Mouse (Mus musculus): ENCODE results near the gene Btnl9. TPM values are rescaled to one million over a fixed set of nuclear protein-coding genes. Genes with fewer than 3 reads are reported as not detected.
"Not testable (repeated sequence)": the region's sequence is repeated elsewhere in the genome, so short reads cannot be mapped to it uniquely, and the experiment has no call there.

Btnl9 gene
- polyA plus RNA-seq, 1 experiment from 2014 or later = 0.65 TPM

GRCm38 (mm10) chr11:49189737-49190136, 2.8 kb upstream of the Btnl9 start:
- H3K27me3 ChIP-seq (replicated peaks; ENCODE audit: control insufficient read depth, insufficient read depth, low read length) = no peaks in the 10 kb centered on the region
- 7% methylated on average over 7 of the region's 7 CpGs for WGBS
- 0 out of 2 replicates have a peak, but pooled peaks have one; percentile 50 for ATAC-seq
- H3K36me3 ChIP-seq (ENCODE audit: control insufficient read depth, insufficient read depth, low read length) = no peaks in the 10 kb centered on the region
- H3K4me3 ChIP-seq (ENCODE audit: low read length) = no peak overlapping the region
- no peak overlapping the region for H3K9ac ChIP-seq (ENCODE audit: low read depth, low read length)
- H3K9me3 ChIP-seq (ENCODE audit: control insufficient read depth, low read length) = no peaks in the 10 kb centered on the region
- H3K27ac ChIP-seq (ENCODE audit: low read depth, low read length) = no peak overlapping the region
- no peak overlapping the region for H3K4me2 ChIP-seq (ENCODE audit: low read length)
- no peaks in the 10 kb centered on the region for H3K4me1 ChIP-seq (ENCODE audit: control insufficient read depth, insufficient read depth, low read depth, low read length)

GRCm38 (mm10) chr11:49187701-49188100, 742 bp upstream of the Btnl9 start:
- no peaks in the 10 kb centered on the region for H3K36me3 ChIP-seq (ENCODE audit: control insufficient read depth, insufficient read depth, low read length)
- no peaks in the 10 kb centered on the region for H3K27me3 ChIP-seq (replicated peaks; ENCODE audit: control insufficient read depth, insufficient read depth, low read length)
- H3K27ac ChIP-seq (ENCODE audit: low read depth, low read length) = no peak overlapping the region
- WGBS = 87% methylated on average over 10 of the region's 10 CpGs
- no peaks in the 10 kb centered on the region for H3K4me1 ChIP-seq (ENCODE audit: control insufficient read depth, insufficient read depth, low read depth, low read length)
- H3K9ac ChIP-seq (ENCODE audit: low read depth, low read length) = no peak overlapping the region
- H3K4me2 ChIP-seq (ENCODE audit: low read length) = no peak overlapping the region
- no peak for ATAC-seq
- no peaks in the 10 kb centered on the region for H3K9me3 ChIP-seq (ENCODE audit: control insufficient read depth, low read length)
- no peak overlapping the region for H3K4me3 ChIP-seq (ENCODE audit: low read length)

- WGBS = 81% methylated on average over 6 of the region's 6 CpGs
Observed at GRCm38 (mm10) chr11:49186452-49186851, 507 bp downstream of the Btnl9 start.

GRCm38 (mm10) chr11:49183172-49183571, 3.8 kb downstream of the Btnl9 start:
- Histone ChIP-seq H3K27me3 (replicated peaks; ENCODE audit: control insufficient read depth, insufficient read depth, low read length) (no peaks in the 10 kb centered on the region), H3K9me3 (ENCODE audit: control insufficient read depth, low read length) (no peaks in the 10 kb centered on the region), H3K27ac (ENCODE audit: low read depth, low read length) (no peak overlapping the region), H3K4me2 (ENCODE audit: low read length) (no peak overlapping the region), H3K4me1 (ENCODE audit: control insufficient read depth, insufficient read depth, low read depth, low read length) (no peaks in the 10 kb centered on the region), H3K4me3 (ENCODE audit: low read length) (no peak overlapping the region), H3K9ac (ENCODE audit: low read depth, low read length) (no peak overlapping the region), H3K36me3 (ENCODE audit: control insufficient read depth, insufficient read depth, low read length) (no peaks in the 10 kb centered on the region)
- 77% methylated on average over 1 of the region's 1 CpGs for WGBS
- no peak for ATAC-seq

More at GRCm38 (mm10) chr11:49186452-49186851, 507 bp downstream of the Btnl9 start:
- Histone ChIP-seq H3K36me3 (ENCODE audit: control insufficient read depth, insufficient read depth, low read length) (no peaks in the 10 kb centered on the region), H3K4me2 (ENCODE audit: low read length) (no peak overlapping the region), H3K9me3 (ENCODE audit: control insufficient read depth, low read length) (no peaks in the 10 kb centered on the region), H3K27me3 (replicated peaks; ENCODE audit: control insufficient read depth, insufficient read depth, low read length) (no peaks in the 10 kb centered on the region), H3K4me3 (ENCODE audit: low read length) (no peak overlapping the region), H3K4me1 (ENCODE audit: control insufficient read depth, insufficient read depth, low read depth, low read length) (no peaks in the 10 kb centered on the region), H3K27ac (ENCODE audit: low read depth, low read length) (no peak overlapping the region), H3K9ac (ENCODE audit: low read depth, low read length) (no peak overlapping the region)
- no peak for ATAC-seq

GRCm38 (mm10) chr11:49176047-49176779, 10.7 kb downstream of the Btnl9 start:
- not testable (repeated sequence) for H3K9me3 ChIP-seq (ENCODE audit: control insufficient read depth, low read length); H3K4me2 ChIP-seq (ENCODE audit: low read length)

GRCm38 (mm10) chr11:49175345-49175744, 11.6 kb downstream of the Btnl9 start:
- no peaks in the 10 kb centered on the region for H3K36me3 ChIP-seq (ENCODE audit: control insufficient read depth, insufficient read depth, low read length)
- H3K27me3 ChIP-seq (replicated peaks; ENCODE audit: control insufficient read depth, insufficient read depth, low read length) = no peaks in the 10 kb centered on the region
- H3K27ac ChIP-seq (ENCODE audit: low read depth, low read length) = no peak overlapping the region
- no peaks in the 10 kb centered on the region for H3K9me3 ChIP-seq (ENCODE audit: control insufficient read depth, low read length)
- H3K4me3 ChIP-seq (ENCODE audit: low read length) = no peak overlapping the region
- no peak overlapping the region for H3K9ac ChIP-seq (ENCODE audit: low read depth, low read length)
- 93% methylated on average over 8 of the region's 8 CpGs for WGBS
- H3K4me2 ChIP-seq (ENCODE audit: low read length) = no peak overlapping the region
- no peaks in the 10 kb centered on the region for H3K4me1 ChIP-seq (ENCODE audit: control insufficient read depth, insufficient read depth, low read depth, low read length)
- ATAC-seq = no peak

More at GRCm38 (mm10) chr11:49176047-49176779, 10.7 kb downstream of the Btnl9 start:
- not testable (repeated sequence) for H3K27ac ChIP-seq (ENCODE audit: low read depth, low read length); H3K36me3 ChIP-seq (ENCODE audit: control insufficient read depth, insufficient read depth, low read length); H3K4me3 ChIP-seq (ENCODE audit: low read length); ATAC-seq; H3K4me1 ChIP-seq (ENCODE audit: control insufficient read depth, insufficient read depth, low read depth, low read length); H3K27me3 ChIP-seq (replicated peaks; ENCODE audit: control insufficient read depth, insufficient read depth, low read length); H3K9ac ChIP-seq (ENCODE audit: low read depth, low read length)
- WGBS = 81% methylated on average over 4 of the region's 4 CpGs

- Histone ChIP-seq H3K36me3 (ENCODE audit: control insufficient read depth, insufficient read depth, low read length) (no peaks in the 10 kb centered on the region), H3K9me3 (ENCODE audit: control insufficient read depth, low read length) (peaks cover 5% of the 10 kb centered on the region), H3K4me1 (ENCODE audit: control insufficient read depth, insufficient read depth, low read depth, low read length) (no peaks in the 10 kb centered on the region; the same call in 1 of the 2 replicates), H3K27ac (ENCODE audit: low read depth, low read length) (no peak overlapping the region), H3K27me3 (replicated peaks; ENCODE audit: control insufficient read depth, insufficient read depth, low read length) (peaks cover 2% of the 10 kb centered on the region; the same call in 1 of the 2 replicates), H3K9ac (ENCODE audit: low read depth, low read length) (no peak overlapping the region), H3K4me3 (ENCODE audit: low read length) (no peak overlapping the region), H3K4me2 (ENCODE audit: low read length) (no peak overlapping the region)
- WGBS = 93% methylated on average over 4 of the region's 4 CpGs
- ATAC-seq = no peak
Observed at GRCm38 (mm10) chr11:49170576-49170975, 16.4 kb downstream of the Btnl9 start.

GRCm38 (mm10) chr11:49168839-49169611, 17.9 kb downstream of the Btnl9 start:
- Histone ChIP-seq H3K27ac (ENCODE audit: low read depth, low read length) (no peak overlapping the region), H3K4me2 (ENCODE audit: low read length) (peak overlapping the region; percentile 76), H3K36me3 (ENCODE audit: control insufficient read depth, insufficient read depth, low read length) (no peaks in the 10 kb centered on the region), H3K4me1 (ENCODE audit: control insufficient read depth, insufficient read depth, low read depth, low read length) (no peaks in the 10 kb centered on the region; the same call in 1 of the 2 replicates), H3K9ac (ENCODE audit: low read depth, low read length) (peak overlapping the region; percentile 60), H3K4me3 (ENCODE audit: low read length) (peak overlapping the region; percentile 45), H3K27me3 (replicated peaks; ENCODE audit: control insufficient read depth, insufficient read depth, low read length) (peaks cover 2% of the 10 kb centered on the region; the same call in 1 of the 2 replicates), H3K9me3 (ENCODE audit: control insufficient read depth, low read length) (peaks cover 5% of the 10 kb centered on the region)
- 2% methylated on average over 50 of the region's 50 CpGs for WGBS
- ATAC-seq = peak; percentile 90
